Mouse (Mus musculus) forebrain, embryonic 11.5 days (tissue): ENCODE measurements around the gene Mxd4. TPM values are rescaled to one million over a fixed set of nuclear protein-coding genes. Genes with fewer than 3 reads are reported as not detected.

Source experiments
- ATAC-seq: fragments of 200-750 bp; cut with Nextera tagmentation; replicated peaks from 2 replicates; pipeline ENCODE4 v1.8.0; 2017; ENCODE audit warnings: moderate TSS enrichment; ENCODE audit not compliant: low FRiP score
- DNase-seq: peaks from one replicate; pipeline ENCODE4 v3.0.0-alpha.2; 2017; ENCODE audit warnings: low spot score
- H3K27ac ChIP-seq: fragments of 300-500 bp; sonication (generic); 2 replicates; pipeline ENCODE4 v1.5.1; 2014; ENCODE audit warnings: low read depth, low read length
- H3K27me3 ChIP-seq: fragments of 300-500 bp; sonication (generic); 2 replicates; pipeline ENCODE4 v1.6.1; 2014; ENCODE audit warnings: mild to moderate bottlenecking, low read length, mixed read lengths; ENCODE audit not compliant: control insufficient read depth, insufficient read depth
- H3K36me3 ChIP-seq: fragments of 300-500 bp; sonication (generic); 2 replicates; pipeline ENCODE4 v1.6.1; 2014; ENCODE audit warnings: mild to moderate bottlenecking, low read length, moderate library complexity, mixed read lengths; ENCODE audit not compliant: control insufficient read depth, insufficient read depth
- H3K4me1 ChIP-seq: fragments of 300-500 bp; sonication (generic); replicated peaks from 2 replicates; pipeline ENCODE4 v1.6.1; 2014; ENCODE audit warnings: low read length, mixed read lengths; ENCODE audit not compliant: control insufficient read depth, insufficient read depth
- H3K4me2 ChIP-seq: fragments of 300-500 bp; sonication (generic); 2 replicates; pipeline ENCODE4 v1.6.1; 2014; ENCODE audit warnings: low read depth, mild to moderate bottlenecking, low read length, moderate library complexity, mixed read lengths; ENCODE audit not compliant: severe bottlenecking
- H3K4me3 ChIP-seq: fragments of 300-500 bp; sonication (generic); 2 replicates; pipeline ENCODE4 v1.5.1; 2014; ENCODE audit warnings: low read depth, low read length
- H3K9ac ChIP-seq: fragments of 300-500 bp; sonication (generic); 2 replicates; pipeline ENCODE4 v1.6.1; 2014; ENCODE audit warnings: low read length
- H3K9me3 ChIP-seq: fragments of 300-500 bp; sonication (generic); 2 replicates; pipeline ENCODE4 v1.6.1; 2016; ENCODE audit warnings: low read length, mixed read lengths; ENCODE audit not compliant: control insufficient read depth
- WGBS: fragments of 180-500 bp; shearing (Covaris S2); extraction: QIAGEN DNeasy Blood & Tissue Kit; methylation state at CpG from one replicate; pipeline ENCODE4 v1.1.7; 2014; 5-methylcytosine and 5-hydroxymethylcytosine counted together
- polyA plus RNA-seq: library from polyadenylated mRNA; unstranded; fragments of >200 nt; fragmentation: Nextera tagmentation; extraction: Ambion mirVana; gene quantifications from 2 replicates; pipeline ENCODE4 v1.2.1, GENCODE M21; 2014

The Mxd4 gene
- polyA plus RNA-seq, 1 experiment from 2014 or later: 20.1 TPM

GRCm38 (mm10) chr5:34170726-34171125, 16.8 kb downstream of the Mxd4 start:
- DNase-seq (no peak), ATAC-seq (no peak)
- no peak overlapping the region for H3K4me3 ChIP-seq
- no peak overlapping the region for H3K27ac ChIP-seq
- no peak overlapping the region for H3K9ac ChIP-seq
- no peaks in the 10 kb centered on the region for H3K9me3 ChIP-seq
- H3K4me2 ChIP-seq: no peak overlapping the region
- no peaks in the 10 kb centered on the region for H3K36me3 ChIP-seq
- 91% methylated on average over 4 of the region's 4 CpGs for WGBS
- H3K4me1 ChIP-seq: peaks cover 2% of the 10 kb centered on the region; the same call in 1 of the 2 replicates
- H3K27me3 ChIP-seq: no peaks in the 10 kb centered on the region

GRCm38 (mm10) chr5:34169954-34170353, 17.6 kb downstream of the Mxd4 start:
- Histone ChIP-seq H3K27ac (peak overlapping the region; percentile 76), H3K4me3 (peak overlapping the region; percentile 78), H3K4me1 (peaks cover 2% of the 10 kb centered on the region; the same call in 1 of the 2 replicates), H3K9me3 (no peaks in the 10 kb centered on the region), H3K9ac (peak overlapping the region; percentile 33; the same call in 1 of the 2 replicates), H3K36me3 (no peaks in the 10 kb centered on the region), H3K27me3 (no peaks in the 10 kb centered on the region), H3K4me2 (peak overlapping the region; percentile 51)
- WGBS: 87% methylated on average over 3 of the region's 3 CpGs
- DNase-seq (no peak), ATAC-seq (no peak)

- Histone ChIP-seq H3K9me3 (no peaks in the 10 kb centered on the region), H3K36me3 (no peaks in the 10 kb centered on the region), H3K4me1 (peaks cover 2% of the 10 kb centered on the region; the same call in 1 of the 2 replicates), H3K4me2 (peak within 1 kb of the TSS; percentile 60), H3K9ac (peak within 1 kb of the TSS; percentile 86), H3K27ac (peak within 1 kb of the TSS; percentile 87), H3K4me3 (peak within 1 kb of the TSS; percentile 78), H3K27me3 (no peaks in the 10 kb centered on the region)
- ATAC-seq (peak; percentile 100), DNase-seq (peak; percentile 99)
- WGBS: under 1% methylated on average over 56 of the region's 57 CpGs
These were observed 18.3 kb downstream of the Mxd4 start, which contains the start of the genes Poln and Haus3 for GRCm38 (mm10) chr5:34168950-34169891. Gene Poln, minus strand, starts transcription at chr5:34169448. Gene Haus3, minus strand, starts transcription at chr5:34169527.

DNA sequence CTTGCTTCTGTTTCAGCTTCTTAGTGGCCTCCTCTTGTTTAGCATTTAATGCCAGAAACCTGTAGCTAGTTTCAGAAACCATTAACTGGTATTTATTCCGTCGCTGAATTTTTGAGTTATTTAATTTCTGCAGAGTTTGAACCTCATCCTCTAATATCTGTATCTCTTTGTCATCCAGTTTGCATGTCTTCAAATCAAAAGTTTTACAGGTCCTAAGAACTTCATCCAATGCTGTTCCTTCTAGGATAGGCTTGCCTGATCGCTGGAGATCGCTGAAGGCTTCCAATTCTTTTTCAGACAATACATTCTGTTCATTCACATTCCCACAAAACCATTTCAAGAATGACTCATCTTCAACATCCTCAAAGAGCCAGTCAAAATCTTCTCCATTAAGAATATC, 19.7 kb downstream of the Mxd4 start:
- H3K4me2 ChIP-seq: 0 out of 2 replicates have a peak overlapping the region, but pooled peaks have one; percentile 12
- H3K27me3 ChIP-seq: no peaks in the 10 kb centered on the region
- no peak for DNase-seq
- H3K4me3 ChIP-seq: no peak overlapping the region
- H3K9me3 ChIP-seq: no peaks in the 10 kb centered on the region
- H3K4me1 ChIP-seq: peaks cover 2% of the 10 kb centered on the region; the same call in 1 of the 2 replicates
- H3K9ac ChIP-seq: no peak overlapping the region
- no peak for ATAC-seq
- 86% methylated on average over 4 of the region's 4 CpGs for WGBS
- no peaks in the 10 kb centered on the region; the same call in 1 of the 2 replicates for H3K36me3 ChIP-seq
- no peak overlapping the region for H3K27ac ChIP-seq

DNA sequence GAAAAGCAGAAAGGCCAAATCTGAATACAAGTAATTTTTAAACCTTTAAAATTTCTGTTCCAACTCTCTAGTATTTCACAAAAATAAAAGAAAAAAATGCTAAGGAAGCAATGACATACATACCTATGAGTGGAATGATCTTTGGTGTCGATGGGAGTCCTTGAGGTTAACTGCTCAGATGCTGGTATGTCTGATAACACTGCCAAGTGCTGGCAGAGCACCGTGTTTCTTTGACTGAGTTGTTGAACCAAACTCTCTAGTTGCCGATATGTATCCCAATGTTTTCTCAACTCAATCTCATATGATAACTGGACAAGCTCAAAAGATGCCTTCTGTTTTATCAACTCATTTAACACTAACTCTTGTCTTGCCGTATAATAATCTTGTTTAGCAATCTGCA, 21.7 kb downstream of the Mxd4 start:
- WGBS: 90% methylated on average over 4 of the region's 4 CpGs
- no peak overlapping the region for H3K9ac ChIP-seq
- H3K4me2 ChIP-seq: no peak overlapping the region
- H3K27ac ChIP-seq: no peak overlapping the region
- peaks cover 2% of the 10 kb centered on the region; the same call in 1 of the 2 replicates for H3K4me1 ChIP-seq
- H3K9me3 ChIP-seq: no peaks in the 10 kb centered on the region
- H3K27me3 ChIP-seq: no peaks in the 10 kb centered on the region
- H3K36me3 ChIP-seq: no peaks in the 10 kb centered on the region; the same call in 1 of the 2 replicates
- H3K4me3 ChIP-seq: no peak overlapping the region
- DNase-seq (no peak), ATAC-seq (no peak)

GRCm38 (mm10) chr5:34148476-34148875, 39.0 kb downstream of the Mxd4 start:
- Histone ChIP-seq H3K4me2 (no peak overlapping the region), H3K27me3 (no peaks in the 10 kb centered on the region), H3K4me3 (no peak overlapping the region), H3K9me3 (no peaks in the 10 kb centered on the region), H3K27ac (no peak overlapping the region), H3K36me3 (peaks cover 2% of the 10 kb centered on the region), H3K9ac (no peak overlapping the region), H3K4me1 (no peaks in the 10 kb centered on the region)
- DNase-seq (no peak), ATAC-seq (no peak)

GRCm38 (mm10) chr5:34147554-34147953, 40.0 kb downstream of the Mxd4 start:
- no peaks in the 10 kb centered on the region for H3K27me3 ChIP-seq
- 86% methylated on average over 3 of the region's 3 CpGs for WGBS
- H3K36me3 ChIP-seq: no peaks in the 10 kb centered on the region
- DNase-seq: no peak
- H3K4me1 ChIP-seq: no peaks in the 10 kb centered on the region
- H3K4me3 ChIP-seq: no peak overlapping the region
- no peak overlapping the region for H3K27ac ChIP-seq
- no peaks in the 10 kb centered on the region for H3K9me3 ChIP-seq
- ATAC-seq: no peak
- no peak overlapping the region for H3K9ac ChIP-seq
- no peak overlapping the region for H3K4me2 ChIP-seq

DNA sequence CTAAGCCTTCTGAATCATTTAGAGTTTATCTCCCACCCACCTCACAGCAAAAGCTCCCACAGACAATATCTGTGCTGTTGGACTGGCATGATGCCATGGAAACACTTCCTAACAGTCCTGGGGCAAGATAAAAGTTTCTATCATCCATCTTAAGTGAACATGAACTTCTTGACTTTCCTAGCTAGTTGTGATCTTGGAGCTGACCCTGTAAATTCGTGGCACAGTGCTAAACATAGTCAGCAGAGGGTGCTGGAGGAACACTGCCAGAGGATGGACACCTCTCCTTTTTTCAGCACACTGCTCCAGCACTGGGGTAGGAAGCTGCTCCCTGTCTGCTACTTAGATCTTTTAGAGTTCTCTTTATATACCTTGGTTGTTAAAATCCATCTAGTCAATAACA, 47.8 kb downstream of the Mxd4 start:
- H3K4me1 ChIP-seq: no peaks in the 10 kb centered on the region
- H3K9me3 ChIP-seq: no peaks in the 10 kb centered on the region
- WGBS: 3% methylated on average over 1 of the region's 1 CpGs
- no peak overlapping the region for H3K27ac ChIP-seq
- H3K4me3 ChIP-seq: no peak overlapping the region
- ATAC-seq: no peak
- DNase-seq: no peak
- H3K27me3 ChIP-seq: no peaks in the 10 kb centered on the region
- no peak overlapping the region for H3K4me2 ChIP-seq
- H3K36me3 ChIP-seq: no peaks in the 10 kb centered on the region
- no peak overlapping the region for H3K9ac ChIP-seq
